Mouse (Mus musculus): Measurements from ENCODE around the gene Armc3.

GRCm38 (mm10) chr2:19270709-19271120, 71.6 kb downstream of the Armc3 start:
- TF ChIP-seq MYOD1 (IDR thresholded peaks at IDR 0.05; ENCODE audit: control insufficient read depth, insufficient read length, low read depth) (no peak), CTCF (IDR thresholded peaks at IDR 0.05; ENCODE audit: control insufficient read depth, insufficient read depth, insufficient read length) (no peak), CEBPB (IDR thresholded peaks at IDR 0.05; ENCODE audit: low read depth) (no peak), USF1 (IDR thresholded peaks at IDR 0.05; ENCODE audit: low read depth) (no peak)

Measured in C2C12 (cell line).